ENCODE assay signal across 8 mouse cellular contexts in the genomic region with DNA sequence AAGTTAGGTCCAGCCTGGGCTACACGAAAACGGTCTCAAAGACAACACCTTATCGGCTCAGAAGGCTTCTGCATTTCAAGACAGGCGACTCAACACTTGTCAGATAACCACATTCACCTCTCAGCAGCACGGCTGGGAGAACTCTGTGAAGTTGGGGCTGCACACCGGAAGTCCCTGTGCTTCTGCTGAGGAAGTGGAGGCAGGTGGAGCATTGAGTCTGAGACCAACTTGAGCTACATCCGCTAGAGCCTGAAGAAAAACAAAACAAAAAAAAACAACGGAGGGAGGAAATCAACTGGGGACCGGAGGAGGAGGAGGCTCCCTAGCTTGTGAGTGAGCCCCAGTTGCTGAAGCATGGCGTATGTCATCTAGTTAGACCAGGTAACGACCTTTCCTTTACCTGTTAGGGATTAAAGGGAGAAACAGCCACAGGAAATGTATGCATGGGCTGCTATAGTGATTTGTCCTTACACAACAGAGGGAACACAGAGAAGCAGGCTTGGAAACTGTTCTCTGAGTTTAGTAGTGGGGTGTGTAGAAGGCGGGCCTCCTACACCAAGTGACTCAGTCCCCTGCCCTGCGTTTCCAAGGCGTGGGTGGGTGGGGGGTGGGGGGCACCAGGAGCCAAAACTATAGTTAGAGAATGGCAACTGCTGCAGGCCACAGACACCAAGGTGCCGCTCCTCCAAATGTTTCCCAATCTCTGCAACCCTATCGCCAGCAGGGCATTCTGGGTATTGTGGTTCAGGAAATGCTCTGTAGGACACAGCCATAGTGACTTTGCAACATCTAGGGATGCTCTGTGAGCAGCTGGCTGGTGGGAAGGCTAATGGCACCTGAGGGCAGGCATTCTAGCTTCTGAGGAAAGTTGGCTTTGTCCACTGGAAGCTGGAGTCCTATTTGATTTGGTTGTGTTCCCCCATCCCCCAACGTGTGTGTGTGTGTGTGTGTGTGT. TPM values are rescaled to one million over a fixed set of nuclear protein-coding genes. Genes with fewer than 3 reads are reported as not detected.
DNase-seq lines count a peak whose midpoint lies in the region; ATAC-seq and TF ChIP-seq lines count a peak whose summit lies in the region.

A gene (plus strand): TSS at position 199 of the 955 bp plus-strand sequence.

- no peaks in the 10 kb centered on the region for H3K36me3 ChIP-seq in kidney, postnatal 0 days (ENCODE audit: insufficient read depth, low read length)
- no peaks in the 10 kb centered on the region for H3K36me3 ChIP-seq in liver, embryonic 13.5 days
- H3K36me3 ChIP-seq in spleen, adult 2 months (ENCODE audit: control insufficient read depth, insufficient read depth, low read length), result no peaks in the 10 kb centered on the region

- no peak within 1 kb of the TSS for H3K4me3 ChIP-seq in kidney, postnatal 0 days (replicated peaks; ENCODE audit: low read depth, low read length)
- H3K4me3 ChIP-seq in liver, embryonic 13.5 days (replicated peaks), result peak within 1 kb of the TSS; percentile 34
- H3K4me3 ChIP-seq in spleen, adult 2 months (ENCODE audit: extremely low read depth, insufficient read depth, insufficient read length), result peak within 1 kb of the TSS; percentile 56

- 67% methylated on average over 17 of the region's 17 CpGs for WGBS in kidney, postnatal 0 days
- WGBS in liver, embryonic 13.5 days (ENCODE audit: insufficient replicate concordance), result 24% methylated on average over 17 of the region's 17 CpGs
- WGBS in spleen, adult 2 months, result 8% methylated on average over 17 of the region's 17 CpGs

- peak; percentile 27 for TF ChIP-seq POLR2A in spleen, adult 2 months (IDR thresholded peaks at IDR 0.05; ENCODE audit: low read depth, low read length)

- no peaks in the 10 kb centered on the region for H3K27me3 ChIP-seq in kidney, postnatal 0 days (ENCODE audit: insufficient read depth, low read length)
- no peaks in the 10 kb centered on the region for H3K27me3 ChIP-seq in liver, embryonic 13.5 days
- no peaks in the 10 kb centered on the region for H3K27me3 ChIP-seq in spleen, adult 2 months (ENCODE audit: control insufficient read depth, insufficient read depth, low read length)

- DNase-seq in kidney, postnatal 0 days (ENCODE audit: low spot score), result no peak
- DNase-seq in kidney, postnatal 10 days, result no peak
- DNase-seq in adrenal gland, postnatal 14 days, result no peak
- DNase-seq in gastrocnemius, postnatal 10 days, result no peak
- DNase-seq in induced T-regulatory cell, adult 2 months (ENCODE audit: low read depth), result peak; percentile 93
- no peak for DNase-seq in liver, embryonic 13.5 days
- DNase-seq in spleen, adult 2 months (ENCODE audit: low read depth in 1 of 2, low spot score in 2 of 2), result peak; percentile 80 to 85
- no peak for DNase-seq in kidney, adult 18-20 months

- no peaks in the 10 kb centered on the region for H3K9me3 ChIP-seq in kidney, postnatal 0 days (replicated peaks; ENCODE audit: low read length)
- H3K9me3 ChIP-seq in liver, embryonic 13.5 days (replicated peaks), result no peaks in the 10 kb centered on the region

- H3K4me1 ChIP-seq in kidney, postnatal 0 days (replicated peaks; ENCODE audit: insufficient read depth, low read length), result peaks cover 8% of the 10 kb centered on the region; the same call in 1 of the 2 replicates
- H3K4me1 ChIP-seq in liver, embryonic 13.5 days (replicated peaks), result peaks cover 61% of the 10 kb centered on the region
- peaks cover 5% of the 10 kb centered on the region; the same call in 1 of the 2 replicates for H3K4me1 ChIP-seq in spleen, adult 2 months (ENCODE audit: control insufficient read depth, insufficient read depth, insufficient read length)

- ATAC-seq in kidney, postnatal 0 days (replicated peaks; ENCODE audit: low FRiP score, low read depth), result no peak
- peak; percentile 63 for ATAC-seq in liver, embryonic 13.5 days (ENCODE audit: low read depth)

- H3K27ac ChIP-seq in kidney, postnatal 0 days, result peak within 1 kb of the TSS; percentile 15; the same call in 1 of the 2 replicates
- peak within 1 kb of the TSS; percentile 76 for H3K27ac ChIP-seq in liver, embryonic 13.5 days
- H3K27ac ChIP-seq in spleen, adult 2 months (ENCODE audit: insufficient read depth, low read length), result peak within 1 kb of the TSS; percentile 94

- TF ChIP-seq CTCF in kidney, postnatal 0 days (IDR thresholded peaks at IDR 0.05; ENCODE audit: low read depth), result no peak
- TF ChIP-seq CTCF in spleen, adult 2 months (IDR thresholded peaks at IDR 0.05; ENCODE audit: extremely low read depth, insufficient read depth, insufficient read length, insufficient replicate concordance), result no peak

- H3K4me2 ChIP-seq in kidney, postnatal 0 days (ENCODE audit: low read length), result no peak within 1 kb of the TSS
- H3K4me2 ChIP-seq in liver, embryonic 13.5 days, result peak within 1 kb of the TSS; percentile 64

- H3K9ac ChIP-seq in kidney, postnatal 0 days (ENCODE audit: low read depth, low read length), result no peak within 1 kb of the TSS
- H3K9ac ChIP-seq in liver, embryonic 13.5 days, result peak within 1 kb of the TSS; percentile 49

RNA-seq across cellular contexts. Expression of the gene that starts here (rescaled TPM):
- polyA plus RNA-seq in kidney, postnatal 0 days (2015; fragmentation: Nextera tagmentation; extraction: Ambion mirVana), result 555 and 598 TPM in 2 replicates
- 385 and 431 TPM in 2 replicates for total RNA-seq in adrenal gland, postnatal 14 days (2021)
- total RNA-seq in gastrocnemius, postnatal 10 days (2021), result 100 to 1,000 TPM; 199 to 227 TPM
- 594 and 691 TPM in 2 replicates for polyA plus RNA-seq in liver, embryonic 13.5 days (2015; fragmentation: Nextera tagmentation; extraction: Ambion mirVana)
- polyA plus RNA-seq in spleen, adult 2 months (2012; rRNA removed), result 141 and 143 TPM in 2 replicates

Comparison
In these comparisons a context has a peak if more than half of its experiments do, and no peak if none do; other contexts are left out.
1. DNase-seq: peak in induced T-regulatory cell, adult 2 months (single experiment) and spleen, adult 2 months (2 of 2); none in kidney, postnatal 0 days (single experiment), kidney, postnatal 10 days (single experiment), adrenal gland, postnatal 14 days (single experiment), gastrocnemius, postnatal 10 days (single experiment), liver, embryonic 13.5 days (single experiment) and kidney, adult 18-20 months (single experiment).
2. H3K27ac ChIP-seq: peak in every context shown above with its lines; median percentile 94 in spleen, adult 2 months; 76 in liver, embryonic 13.5 days; 15 in kidney, postnatal 0 days.